Mouse (Mus musculus): ENCODE data around the gene Dhx9. TPM values are rescaled to one million over a fixed set of nuclear protein-coding genes. Genes with fewer than 3 reads are reported as not detected.

Gene Dhx9
- polyA plus RNA-seq, 1 experiment from 2014 or later: 22.6 TPM

GRCm38 (mm10) chr1:153443019-153443418, 44.4 kb downstream of the Dhx9 start:
- 78% methylated on average over 1 of the region's 1 CpGs for WGBS
- ATAC-seq (ENCODE audit: low read depth): no peak

DNA sequence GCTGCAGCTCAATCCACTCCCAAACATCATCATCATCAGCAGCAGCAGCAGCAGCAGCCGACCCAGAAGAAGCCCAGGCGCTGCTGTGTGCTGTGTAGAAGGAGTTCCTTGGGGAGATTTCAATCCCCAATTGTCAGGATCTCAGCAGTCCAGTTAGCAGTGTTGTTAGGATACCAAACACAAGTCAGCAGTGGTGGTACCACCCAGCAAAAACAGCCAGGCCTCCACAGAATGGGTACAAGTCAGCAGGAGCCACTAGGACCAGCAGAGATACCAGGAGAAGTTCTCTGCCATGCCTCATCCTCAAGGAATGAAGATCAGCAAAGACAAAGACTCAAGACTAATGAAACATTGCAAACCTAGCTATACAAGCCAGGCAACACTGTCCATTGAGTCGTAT, 45.8 kb downstream of the Dhx9 start:
- no peaks in the 10 kb centered on the region for H3K27me3 ChIP-seq (replicated peaks; ENCODE audit: control insufficient read depth, insufficient read depth, low read length)
- H3K4me2 ChIP-seq (ENCODE audit: low read depth, low read length): no peak overlapping the region
- H3K4me1 ChIP-seq (ENCODE audit: control insufficient read depth, insufficient read depth, low read length): no peaks in the 10 kb centered on the region
- WGBS: 91% methylated on average over 3 of the region's 3 CpGs
- ATAC-seq (ENCODE audit: low read depth): no peak
- no peak for DNase-seq (ENCODE audit: low spot score)
- H3K9me3 ChIP-seq (ENCODE audit: control insufficient read depth, low read length): no peaks in the 10 kb centered on the region
- H3K27ac ChIP-seq (replicated peaks; ENCODE audit: low read depth, low read length): no peak overlapping the region
- no peak overlapping the region for H3K9ac ChIP-seq (ENCODE audit: low read depth, low read length)
- no peak overlapping the region for H3K4me3 ChIP-seq (ENCODE audit: low read depth, low read length)
- peaks cover 3% of the 10 kb centered on the region for H3K36me3 ChIP-seq (ENCODE audit: control insufficient read depth, insufficient read depth, low read length)

More at GRCm38 (mm10) chr1:153443019-153443418, 44.4 kb downstream of the Dhx9 start:
- Histone ChIP-seq H3K27me3 (replicated peaks; ENCODE audit: control insufficient read depth, insufficient read depth, low read length) (no peaks in the 10 kb centered on the region), H3K4me3 (ENCODE audit: low read depth, low read length) (no peak overlapping the region), H3K36me3 (ENCODE audit: control insufficient read depth, insufficient read depth, low read length) (peaks cover 6% of the 10 kb centered on the region), H3K4me2 (ENCODE audit: low read depth, low read length) (no peak overlapping the region), H3K27ac (replicated peaks; ENCODE audit: low read depth, low read length) (no peak overlapping the region), H3K9ac (ENCODE audit: low read depth, low read length) (no peak overlapping the region), H3K4me1 (ENCODE audit: control insufficient read depth, insufficient read depth, low read length) (no peaks in the 10 kb centered on the region), H3K9me3 (ENCODE audit: control insufficient read depth, low read length) (no peaks in the 10 kb centered on the region)
- no peak for DNase-seq (ENCODE audit: low spot score)

GRCm38 (mm10) chr1:153440752-153441151, 46.7 kb downstream of the Dhx9 start:
- no peak for ATAC-seq (ENCODE audit: low read depth)

GRCm38 (mm10) chr1:153437536-153437935, 49.9 kb downstream of the Dhx9 start:
- WGBS: 90% methylated on average over 11 of the region's 11 CpGs

More at GRCm38 (mm10) chr1:153440752-153441151, 46.7 kb downstream of the Dhx9 start:
- Histone ChIP-seq H3K9ac (ENCODE audit: low read depth, low read length) (no peak overlapping the region), H3K36me3 (ENCODE audit: control insufficient read depth, insufficient read depth, low read length) (no peaks in the 10 kb centered on the region), H3K4me2 (ENCODE audit: low read depth, low read length) (no peak overlapping the region), H3K4me1 (ENCODE audit: control insufficient read depth, insufficient read depth, low read length) (no peaks in the 10 kb centered on the region), H3K9me3 (ENCODE audit: control insufficient read depth, low read length) (no peaks in the 10 kb centered on the region), H3K27ac (replicated peaks; ENCODE audit: low read depth, low read length) (no peak overlapping the region), H3K4me3 (ENCODE audit: low read depth, low read length) (no peak overlapping the region), H3K27me3 (replicated peaks; ENCODE audit: control insufficient read depth, insufficient read depth, low read length) (no peaks in the 10 kb centered on the region)
- DNase-seq (ENCODE audit: low spot score): no peak
- 89% methylated on average over 4 of the region's 4 CpGs for WGBS

GRCm38 (mm10) chr1:153433851-153434589, 53.4 kb downstream of the Dhx9 start:
- no peak overlapping the region for H3K27ac ChIP-seq (replicated peaks; ENCODE audit: low read depth, low read length)
- no peaks in the 10 kb centered on the region for H3K27me3 ChIP-seq (replicated peaks; ENCODE audit: control insufficient read depth, insufficient read depth, low read length)
- H3K9ac ChIP-seq (ENCODE audit: low read depth, low read length): no peak overlapping the region
- no peaks in the 10 kb centered on the region for H3K36me3 ChIP-seq (ENCODE audit: control insufficient read depth, insufficient read depth, low read length)
- 79% methylated on average over 5 of the region's 5 CpGs for WGBS
- no peaks in the 10 kb centered on the region for H3K9me3 ChIP-seq (ENCODE audit: control insufficient read depth, low read length)
- H3K4me2 ChIP-seq (ENCODE audit: low read depth, low read length): no peak overlapping the region
- ATAC-seq (ENCODE audit: low read depth) (no peak), DNase-seq (ENCODE audit: low spot score) (no peak)
- no peaks in the 10 kb centered on the region for H3K4me1 ChIP-seq (ENCODE audit: control insufficient read depth, insufficient read depth, low read length)
- no peak overlapping the region for H3K4me3 ChIP-seq (ENCODE audit: low read depth, low read length)

More at GRCm38 (mm10) chr1:153437536-153437935, 49.9 kb downstream of the Dhx9 start:
- H3K27ac ChIP-seq (replicated peaks; ENCODE audit: low read depth, low read length): no peak overlapping the region
- H3K9me3 ChIP-seq (ENCODE audit: control insufficient read depth, low read length): no peaks in the 10 kb centered on the region
- DNase-seq (ENCODE audit: low spot score): no peak
- H3K9ac ChIP-seq (ENCODE audit: low read depth, low read length): no peak overlapping the region
- no peak overlapping the region for H3K4me3 ChIP-seq (ENCODE audit: low read depth, low read length)
- ATAC-seq (ENCODE audit: low read depth): no peak
- H3K4me1 ChIP-seq (ENCODE audit: control insufficient read depth, insufficient read depth, low read length): no peaks in the 10 kb centered on the region
- no peak overlapping the region for H3K4me2 ChIP-seq (ENCODE audit: low read depth, low read length)
- H3K36me3 ChIP-seq (ENCODE audit: control insufficient read depth, insufficient read depth, low read length): no peaks in the 10 kb centered on the region
- no peaks in the 10 kb centered on the region for H3K27me3 ChIP-seq (replicated peaks; ENCODE audit: control insufficient read depth, insufficient read depth, low read length)

DNA sequence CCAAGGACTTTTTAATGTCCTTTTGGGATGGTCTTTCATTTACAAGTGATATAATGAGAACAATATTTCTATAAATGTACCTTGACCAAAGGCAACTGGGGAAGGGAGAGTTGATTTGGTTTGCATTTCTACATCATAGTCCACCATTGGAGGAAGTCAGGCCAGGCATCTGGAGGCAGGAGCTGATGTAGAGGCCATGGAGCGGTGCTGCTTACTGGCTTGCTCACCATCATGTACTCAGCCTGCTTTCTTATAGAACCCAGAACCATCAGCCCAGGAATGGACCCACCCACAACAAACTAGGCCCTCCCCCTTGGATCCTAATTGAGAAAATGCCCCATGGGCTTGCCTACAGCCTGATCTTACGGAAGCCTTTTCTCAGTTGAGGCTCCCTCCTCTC, 55.1 kb downstream of the Dhx9 start:
- Histone ChIP-seq H3K4me2 (ENCODE audit: low read depth, low read length) (no peak overlapping the region), H3K27me3 (replicated peaks; ENCODE audit: control insufficient read depth, insufficient read depth, low read length) (no peaks in the 10 kb centered on the region), H3K27ac (replicated peaks; ENCODE audit: low read depth, low read length) (no peak overlapping the region), H3K9ac (ENCODE audit: low read depth, low read length) (no peak overlapping the region), H3K4me3 (ENCODE audit: low read depth, low read length) (no peak overlapping the region), H3K4me1 (ENCODE audit: control insufficient read depth, insufficient read depth, low read length) (no peaks in the 10 kb centered on the region), H3K9me3 (ENCODE audit: control insufficient read depth, low read length) (no peaks in the 10 kb centered on the region), H3K36me3 (ENCODE audit: control insufficient read depth, insufficient read depth, low read length) (no peaks in the 10 kb centered on the region)
- no peak for DNase-seq (ENCODE audit: low spot score)
- 78% methylated on average over 2 of the region's 2 CpGs for WGBS
- no peak for ATAC-seq (ENCODE audit: low read depth)

GRCm38 (mm10) chr1:153431701-153432100, 55.8 kb downstream of the Dhx9 start:
- whole genome bisulfite sequencing: 82% methylated on average over 10 of the region's 10 CpGs
- H3K9ac ChIP-seq (ENCODE audit: low read depth, low read length): no peak overlapping the region
- no peaks in the 10 kb centered on the region for H3K27me3 ChIP-seq (replicated peaks; ENCODE audit: control insufficient read depth, insufficient read depth, low read length)
- H3K4me3 ChIP-seq (ENCODE audit: low read depth, low read length): no peak overlapping the region
- H3K4me2 ChIP-seq (ENCODE audit: low read depth, low read length): no peak overlapping the region
- ATAC-seq (ENCODE audit: low read depth): no peak
- H3K27ac ChIP-seq (replicated peaks; ENCODE audit: low read depth, low read length): no peak overlapping the region
- H3K36me3 ChIP-seq (ENCODE audit: control insufficient read depth, insufficient read depth, low read length): no peaks in the 10 kb centered on the region
- H3K4me1 ChIP-seq (ENCODE audit: control insufficient read depth, insufficient read depth, low read length): no peaks in the 10 kb centered on the region
- no peaks in the 10 kb centered on the region for H3K9me3 ChIP-seq (ENCODE audit: control insufficient read depth, low read length)
- no peak for DNase-seq (ENCODE audit: low spot score)

GRCm38 (mm10) chr1:153431158-153431557, 56.3 kb downstream of the Dhx9 start:
- Histone ChIP-seq H3K27ac (replicated peaks; ENCODE audit: low read depth, low read length) (no peak overlapping the region), H3K9ac (ENCODE audit: low read depth, low read length) (no peak overlapping the region), H3K9me3 (ENCODE audit: control insufficient read depth, low read length) (no peaks in the 10 kb centered on the region), H3K4me3 (ENCODE audit: low read depth, low read length) (no peak overlapping the region), H3K36me3 (ENCODE audit: control insufficient read depth, insufficient read depth, low read length) (no peaks in the 10 kb centered on the region), H3K27me3 (replicated peaks; ENCODE audit: control insufficient read depth, insufficient read depth, low read length) (no peaks in the 10 kb centered on the region), H3K4me2 (ENCODE audit: low read depth, low read length) (no peak overlapping the region), H3K4me1 (ENCODE audit: control insufficient read depth, insufficient read depth, low read length) (no peaks in the 10 kb centered on the region)
- DNase-seq (ENCODE audit: low spot score) (no peak), ATAC-seq (ENCODE audit: low read depth) (no peak)
- 78% methylated on average over 7 of the region's 7 CpGs for WGBS

Measured in embryonic facial prominence, embryonic 14.5 days (tissue).